Mouse (Mus musculus): ENCODE measurements around the gene Trpv2. TPM values are rescaled to one million over a fixed set of nuclear protein-coding genes. Genes with fewer than 3 reads are reported as not detected.

Trpv2 gene
- polyA plus RNA-seq (2015; fragmentation: Nextera tagmentation; extraction: Ambion mirVana) = 5.5 and 6.3 TPM in 2 replicates

DNA sequence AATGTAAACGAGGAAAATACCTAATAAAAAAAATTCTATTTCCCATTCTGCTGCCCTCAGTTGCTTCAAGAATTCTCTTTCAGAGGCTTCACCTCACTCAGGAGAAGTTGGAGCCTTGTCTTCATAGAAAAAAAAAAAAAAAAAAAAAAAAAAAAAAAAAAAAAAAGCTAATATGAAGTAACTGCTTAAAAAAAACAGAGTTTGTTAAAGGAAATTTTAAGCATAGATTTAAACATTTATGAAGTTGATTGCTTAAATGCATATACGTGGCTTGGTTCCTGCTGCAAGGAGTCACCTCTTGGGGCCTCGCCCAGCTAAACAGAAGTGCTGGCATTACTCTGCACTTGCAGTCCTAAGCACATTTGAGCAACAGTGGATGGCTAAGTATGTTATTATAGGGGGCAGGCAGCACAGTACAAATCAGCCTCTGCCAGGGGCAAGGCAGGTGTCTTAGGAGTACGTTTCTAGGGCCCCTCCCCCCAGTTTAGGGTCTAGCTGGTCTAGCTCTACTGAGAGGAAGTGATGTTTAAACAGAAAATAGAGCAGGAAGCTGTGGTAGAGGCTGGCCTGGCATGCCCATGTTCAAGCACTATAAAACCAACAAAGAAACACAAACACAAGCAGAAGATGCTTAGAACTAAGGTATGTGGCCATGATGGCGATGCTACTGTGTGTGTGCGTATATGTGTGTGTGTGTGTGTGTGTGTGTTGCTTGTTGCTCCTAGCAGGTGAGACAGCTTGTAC is at the start of gene Trpv2:
Gene Trpv2 (plus strand): TSS at position 528 of the 744 bp plus-strand sequence.
- H3K9me3 ChIP-seq (replicated peaks) = no peaks in the 10 kb centered on the region
- H3K36me3 ChIP-seq (replicated peaks) = no peaks in the 10 kb centered on the region
- H3K4me2 ChIP-seq = peak within 1 kb of the TSS; percentile 99
- ATAC-seq (ENCODE audit: insufficient read depth) = no peak
- H3K27ac ChIP-seq (replicated peaks) = no peak within 1 kb of the TSS; the same call in 1 of the 2 replicates
- H3K27me3 ChIP-seq = no peaks in the 10 kb centered on the region
- no peak within 1 kb of the TSS for H3K9ac ChIP-seq
- 52% methylated on average over 6 of the region's 6 CpGs for WGBS (ENCODE audit: insufficient replicate concordance)
- peaks cover 45% of the 10 kb centered on the region for H3K4me1 ChIP-seq (replicated peaks)
- H3K4me3 ChIP-seq (replicated peaks) = peak within 1 kb of the TSS; percentile 65

DNA sequence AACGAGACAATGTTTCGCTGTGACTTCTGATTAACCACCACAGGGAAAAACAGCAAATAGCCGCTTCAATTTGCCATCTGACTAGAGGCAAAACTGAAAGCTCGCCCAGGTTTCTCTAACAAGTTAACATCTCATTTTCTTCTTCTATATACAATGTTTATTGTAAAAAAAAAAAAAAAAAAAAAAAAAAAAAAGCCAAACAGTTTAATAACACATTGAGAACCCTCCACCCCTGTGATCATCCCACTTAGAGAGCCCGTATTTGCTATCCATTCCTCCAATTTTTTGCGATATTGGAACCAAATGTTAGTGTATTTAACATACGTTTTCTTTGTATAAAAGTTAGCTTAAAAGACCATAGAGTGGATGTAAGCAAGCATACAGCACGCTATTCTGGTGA is 37.2 kb upstream of the Trpv2 start:
- no peak for ATAC-seq (ENCODE audit: insufficient read depth)
- WGBS (ENCODE audit: insufficient replicate concordance) = 76% methylated on average over 8 of the region's 8 CpGs
- Histone ChIP-seq H3K27ac (replicated peaks) (no peak overlapping the region), H3K9me3 (replicated peaks) (no peaks in the 10 kb centered on the region), H3K4me2 (peak overlapping the region; percentile 98), H3K4me3 (replicated peaks) (no peak overlapping the region), H3K36me3 (replicated peaks) (peaks cover 1% of the 10 kb centered on the region; the same call in 1 of the 2 replicates), H3K4me1 (replicated peaks) (peaks cover 20% of the 10 kb centered on the region), H3K9ac (no peak overlapping the region), H3K27me3 (peaks cover 33% of the 10 kb centered on the region)

- no peak overlapping the region for H3K27ac ChIP-seq (replicated peaks)
- peaks cover 20% of the 10 kb centered on the region for H3K4me1 ChIP-seq (replicated peaks)
- no peaks in the 10 kb centered on the region; the same call in 1 of the 2 replicates for H3K36me3 ChIP-seq (replicated peaks)
- no peaks in the 10 kb centered on the region for H3K9me3 ChIP-seq (replicated peaks)
- H3K9ac ChIP-seq = no peak overlapping the region
- peaks cover 33% of the 10 kb centered on the region for H3K27me3 ChIP-seq
- H3K4me2 ChIP-seq = peak overlapping the region; percentile 98
- H3K4me3 ChIP-seq (replicated peaks) = peak overlapping the region; percentile 81
- WGBS (ENCODE audit: insufficient replicate concordance) = 22% methylated on average over 7 of the region's 7 CpGs
- ATAC-seq (ENCODE audit: insufficient read depth) = no peak
These were observed 36.7 kb upstream of the Trpv2 start for GRCm38 (mm10) chr11:62537590-62537989.

DNA sequence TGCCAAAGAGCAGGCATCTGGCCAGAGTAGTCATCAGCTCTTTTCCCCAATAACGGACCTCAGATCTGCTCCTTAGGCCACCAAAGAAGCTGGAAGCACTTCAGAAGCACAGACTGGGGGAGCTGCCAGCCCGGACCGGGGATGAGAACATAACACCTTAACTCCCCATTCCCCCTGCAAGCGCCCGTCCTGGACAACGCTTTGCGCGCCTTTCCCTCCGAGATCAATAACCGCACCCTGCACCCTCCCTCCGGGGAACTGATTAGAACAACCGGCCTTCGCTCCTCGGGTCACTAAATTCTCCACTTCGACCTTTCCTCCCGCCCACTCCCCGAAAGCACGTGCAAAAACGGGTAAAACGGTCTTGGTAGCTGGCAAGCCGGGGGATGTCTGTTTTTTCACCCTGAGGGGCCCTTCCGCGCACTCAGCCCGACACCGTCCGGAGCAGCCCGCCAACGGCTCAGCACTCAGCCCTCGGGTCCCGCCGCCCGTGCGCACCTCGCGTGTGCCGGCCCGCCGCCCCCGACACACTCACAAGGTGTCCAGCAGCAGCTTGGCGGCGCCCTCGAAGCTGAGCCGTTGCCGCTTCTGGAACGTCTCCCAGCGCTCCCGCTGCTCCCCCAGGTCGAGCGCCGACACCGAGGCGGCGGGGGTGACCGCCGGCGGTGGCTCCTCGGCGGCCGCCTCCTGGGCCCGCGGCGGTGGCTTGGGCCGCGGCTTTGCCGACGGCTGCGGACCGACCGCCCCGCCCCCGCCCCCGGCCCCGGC is 35.8 kb upstream of the Trpv2 start:
- Histone ChIP-seq H3K27ac (replicated peaks) (peak overlapping the region; percentile 83), H3K4me2 (peak overlapping the region; percentile 98), H3K4me1 (replicated peaks) (peaks cover 20% of the 10 kb centered on the region), H3K27me3 (peaks cover 33% of the 10 kb centered on the region), H3K9ac (peak overlapping the region; percentile 84), H3K4me3 (replicated peaks) (peak overlapping the region; percentile 81), H3K9me3 (replicated peaks) (no peaks in the 10 kb centered on the region), H3K36me3 (replicated peaks) (no peaks in the 10 kb centered on the region; the same call in 1 of the 2 replicates)
- WGBS (ENCODE audit: insufficient replicate concordance) = under 1% methylated on average over 66 of the region's 73 CpGs
- peak; percentile 81 for ATAC-seq (ENCODE audit: insufficient read depth)

DNA sequence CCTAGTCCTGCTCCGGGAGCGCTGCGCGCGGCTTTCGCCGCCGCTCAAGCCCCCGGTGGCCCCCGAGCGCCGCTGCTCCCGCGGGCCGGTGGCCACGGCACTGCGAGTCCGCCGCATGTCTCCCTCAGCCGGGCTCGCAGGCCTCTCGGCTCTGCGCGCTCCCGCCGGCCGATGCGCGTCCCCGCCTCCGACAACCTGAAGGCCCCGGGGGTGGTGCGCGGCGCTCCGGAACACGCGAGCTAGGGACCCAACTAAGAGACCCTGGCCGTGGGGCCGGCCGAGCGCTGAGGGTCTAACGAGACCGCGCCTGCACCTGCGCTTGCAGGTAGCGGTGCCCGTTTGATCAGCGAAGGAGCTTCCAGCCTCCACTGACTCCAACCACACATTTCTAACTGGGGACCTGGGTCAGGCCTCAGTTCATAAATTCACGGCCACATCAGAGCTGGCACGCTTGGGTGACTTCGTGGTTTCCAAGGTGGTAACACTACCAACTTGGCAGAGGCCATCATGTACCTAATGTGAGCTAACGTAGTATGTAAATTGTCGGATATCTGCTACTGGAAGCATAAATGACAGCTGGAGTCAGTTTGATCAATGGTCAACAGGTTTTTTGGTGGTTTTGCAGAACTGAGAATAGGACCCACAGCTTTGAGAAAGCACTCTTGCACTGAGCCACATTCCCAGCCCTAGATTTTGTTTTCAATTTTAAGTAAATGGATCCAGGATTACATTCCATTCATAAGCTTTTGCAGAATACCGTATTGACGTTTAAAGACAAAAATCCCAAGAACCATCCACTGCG is 35.0 kb upstream of the Trpv2 start, which contains the start of gene Cenpv:
Gene Cenpv (minus strand): TSS at position 173 of the 802 bp plus-strand sequence.
- Histone ChIP-seq H3K4me3 (replicated peaks) (peak within 1 kb of the TSS; percentile 81), H3K9ac (peak within 1 kb of the TSS; percentile 84), H3K27ac (replicated peaks) (peak within 1 kb of the TSS; percentile 83), H3K4me1 (replicated peaks) (peaks cover 20% of the 10 kb centered on the region), H3K36me3 (replicated peaks) (no peaks in the 10 kb centered on the region; the same call in 1 of the 2 replicates), H3K4me2 (peak within 1 kb of the TSS; percentile 98), H3K27me3 (peaks cover 33% of the 10 kb centered on the region), H3K9me3 (replicated peaks) (no peaks in the 10 kb centered on the region)
- WGBS (ENCODE audit: insufficient replicate concordance) = 6% methylated on average over 57 of the region's 57 CpGs
- peak; percentile 78 for ATAC-seq (ENCODE audit: insufficient read depth)

- 62% methylated on average over 7 of the region's 7 CpGs for WGBS (ENCODE audit: insufficient replicate concordance)
- peaks cover 33% of the 10 kb centered on the region for H3K27me3 ChIP-seq
- H3K9me3 ChIP-seq (replicated peaks) = no peaks in the 10 kb centered on the region
- H3K4me2 ChIP-seq = no peak overlapping the region
- H3K4me3 ChIP-seq (replicated peaks) = no peak overlapping the region
- H3K4me1 ChIP-seq (replicated peaks) = peaks cover 20% of the 10 kb centered on the region
- no peak overlapping the region for H3K27ac ChIP-seq (replicated peaks)
- H3K9ac ChIP-seq = no peak overlapping the region
- no peak for ATAC-seq (ENCODE audit: insufficient read depth)
- H3K36me3 ChIP-seq (replicated peaks) = no peaks in the 10 kb centered on the region; the same call in 1 of the 2 replicates
These were observed 34.1 kb upstream of the Trpv2 start for GRCm38 (mm10) chr11:62540167-62540566.

GRCm38 (mm10) chr11:62540969-62541368 is 33.3 kb upstream of the Trpv2 start:
- H3K9ac ChIP-seq = no peak overlapping the region
- ATAC-seq (ENCODE audit: insufficient read depth) = no peak
- H3K4me3 ChIP-seq (replicated peaks) = no peak overlapping the region
- H3K4me1 ChIP-seq (replicated peaks) = peaks cover 20% of the 10 kb centered on the region
- no peak overlapping the region for H3K4me2 ChIP-seq
- H3K9me3 ChIP-seq (replicated peaks) = no peaks in the 10 kb centered on the region
- H3K36me3 ChIP-seq (replicated peaks) = no peaks in the 10 kb centered on the region
- 64% methylated on average over 2 of the region's 2 CpGs for WGBS (ENCODE audit: insufficient replicate concordance)
- H3K27ac ChIP-seq (replicated peaks) = no peak overlapping the region
- peaks cover 33% of the 10 kb centered on the region for H3K27me3 ChIP-seq

DNA sequence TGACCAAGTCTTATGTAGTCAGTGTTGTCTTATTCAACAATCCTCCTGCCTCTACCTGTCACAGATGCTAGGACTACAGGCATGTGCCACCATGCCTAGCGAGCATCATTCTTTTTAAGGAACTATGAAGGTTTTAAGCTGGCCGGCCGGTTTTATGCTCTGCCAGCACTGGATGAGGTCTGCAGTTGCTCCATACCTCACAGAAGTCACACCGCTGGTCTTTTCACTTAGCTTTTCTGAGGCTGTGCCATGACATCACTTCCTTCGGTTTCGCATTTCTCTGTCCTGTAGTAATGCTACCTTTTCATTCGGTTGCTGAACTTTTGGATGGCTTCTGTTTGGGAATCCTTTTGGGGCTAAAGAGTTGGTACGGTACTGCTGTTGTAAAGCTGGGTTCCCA is 32.7 kb upstream of the Trpv2 start:
- H3K4me1 ChIP-seq (replicated peaks) = peaks cover 20% of the 10 kb centered on the region
- peaks cover 33% of the 10 kb centered on the region for H3K27me3 ChIP-seq
- no peak overlapping the region for H3K9ac ChIP-seq
- no peaks in the 10 kb centered on the region for H3K36me3 ChIP-seq (replicated peaks)
- 55% methylated on average over 8 of the region's 8 CpGs for WGBS (ENCODE audit: insufficient replicate concordance)
- no peak for ATAC-seq (ENCODE audit: insufficient read depth)
- H3K4me2 ChIP-seq = no peak overlapping the region
- no peak overlapping the region for H3K4me3 ChIP-seq (replicated peaks)
- no peak overlapping the region for H3K27ac ChIP-seq (replicated peaks)
- no peaks in the 10 kb centered on the region for H3K9me3 ChIP-seq (replicated peaks)

DNA sequence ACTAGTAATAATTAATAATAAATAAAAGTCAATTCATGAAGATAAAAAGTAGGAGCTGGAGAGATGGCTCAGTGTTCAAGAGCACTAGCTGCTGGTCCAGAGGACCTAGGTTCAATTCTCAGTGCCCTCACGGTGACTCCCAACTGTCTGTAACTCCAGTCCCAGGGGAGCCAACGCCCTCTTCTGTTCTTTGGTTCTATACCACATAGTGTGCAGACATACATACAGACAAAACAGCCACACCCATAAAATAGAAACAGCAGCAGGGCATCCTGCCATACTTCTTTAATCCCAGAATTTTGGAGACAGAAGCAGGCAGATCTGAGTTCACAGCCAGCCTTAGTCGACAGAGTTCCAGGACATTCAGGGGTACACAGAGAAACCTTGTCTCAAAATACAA is 30.3 kb upstream of the Trpv2 start:
- 62% methylated on average over 3 of the region's 3 CpGs for WGBS (ENCODE audit: insufficient replicate concordance)
- H3K9me3 ChIP-seq (replicated peaks) = no peaks in the 10 kb centered on the region
- no peak overlapping the region for H3K27ac ChIP-seq (replicated peaks)
- no peak for ATAC-seq (ENCODE audit: insufficient read depth)
- no peak overlapping the region for H3K9ac ChIP-seq
- no peaks in the 10 kb centered on the region for H3K36me3 ChIP-seq (replicated peaks)
- H3K4me2 ChIP-seq = no peak overlapping the region
- H3K4me3 ChIP-seq (replicated peaks) = no peak overlapping the region
- peaks cover 23% of the 10 kb centered on the region for H3K27me3 ChIP-seq
- H3K4me1 ChIP-seq (replicated peaks) = peaks cover 11% of the 10 kb centered on the region

- peak; percentile 39 for ATAC-seq (ENCODE audit: insufficient read depth)
- WGBS (ENCODE audit: insufficient replicate concordance) = 11% methylated on average over 5 of the region's 5 CpGs
- no peaks in the 10 kb centered on the region for H3K27me3 ChIP-seq
- H3K9ac ChIP-seq = peak overlapping the region; percentile 86
- H3K27ac ChIP-seq (replicated peaks) = peak overlapping the region; percentile 97
- peak overlapping the region; percentile 99 for H3K4me2 ChIP-seq
- peaks cover 19% of the 10 kb centered on the region for H3K36me3 ChIP-seq (replicated peaks)
- H3K4me3 ChIP-seq (replicated peaks) = peak overlapping the region; percentile 70
- H3K9me3 ChIP-seq (replicated peaks) = no peaks in the 10 kb centered on the region
- peaks cover 38% of the 10 kb centered on the region for H3K4me1 ChIP-seq (replicated peaks)
These were observed 24.5 kb upstream of the Trpv2 start for GRCm38 (mm10) chr11:62549782-62550181.
